Mouse (Mus musculus) spleen, adult 2 months (tissue): ENCODE data around the gene Ptgis. TPM values are rescaled to one million over a fixed set of nuclear protein-coding genes. Genes with fewer than 3 reads are reported as not detected.

ENCODE experiments used
- DNase-seq, 2 experiments: peaks; one replicate each; pipeline versions ENCODE4 v3.0.0 to v3.0.0-alpha.2; 2012 to 2021; ENCODE audit warnings: low spot score in 2 of 2, low read depth in 1 of 2
- H3K27ac ChIP-seq: fragments of 200-500 bp; 2 replicates; pipeline ENCODE4 v1.5.1; 2012; ENCODE audit warnings: low read length, inconsistent platforms; ENCODE audit not compliant: insufficient read depth
- H3K27me3 ChIP-seq: fragments of 200-500 bp; 2 replicates; pipeline ENCODE4 v1.6.1; 2012; ENCODE audit warnings: mild to moderate bottlenecking, moderate library complexity, low read length, inconsistent platforms; ENCODE audit not compliant: control insufficient read depth, insufficient read depth
- H3K36me3 ChIP-seq: fragments of 200-500 bp; 2 replicates; pipeline ENCODE4 v1.6.1; 2012; ENCODE audit warnings: mild to moderate bottlenecking, low read length, inconsistent platforms; ENCODE audit not compliant: control insufficient read depth, insufficient read depth
- H3K4me1 ChIP-seq: fragments of 200-500 bp; 2 replicates; pipeline ENCODE4 v1.6.1; 2011; ENCODE audit warnings: inconsistent platforms; ENCODE audit not compliant: control insufficient read depth, insufficient read depth, insufficient read length
- H3K4me3 ChIP-seq: fragments of 200-500 bp; 2 replicates; pipeline ENCODE4 v1.5.1; 2011; ENCODE audit warnings: mild to moderate bottlenecking, inconsistent platforms; ENCODE audit not compliant: insufficient read depth, insufficient read length; ENCODE audit errors: extremely low read depth
- CTCF ChIP-seq: fragments of 200-500 bp; IDR thresholded peaks from 2 replicates; pipeline ENCODE4 v1.5.1; 2011; ENCODE audit warnings: mild to moderate bottlenecking, inconsistent platforms; ENCODE audit not compliant: insufficient read depth, insufficient read length, insufficient replicate concordance; ENCODE audit errors: extremely low read depth
- POLR2A ChIP-seq: fragments of 200-500 bp; IDR thresholded peaks from 2 replicates; pipeline ENCODE4 v1.6.1; 2011; ENCODE audit warnings: low read depth, low read length, inconsistent platforms
- WGBS: fragments of 180-500 bp; shearing (Covaris S2); methylation state at CpG from one replicate; pipeline ENCODE4 v1.1.7; 2018; 5-methylcytosine and 5-hydroxymethylcytosine counted together
- polyA plus RNA-seq: library from polyadenylated mRNA; depleted of rRNA; stranded (reverse); fragments of >200 nt; gene quantifications from 2 replicates; pipeline ENCODE4 v1.2.3, GENCODE M21; 2012

Gene Ptgis
- polyA plus RNA-seq, 1 experiment = 6.4 TPM

DNA sequence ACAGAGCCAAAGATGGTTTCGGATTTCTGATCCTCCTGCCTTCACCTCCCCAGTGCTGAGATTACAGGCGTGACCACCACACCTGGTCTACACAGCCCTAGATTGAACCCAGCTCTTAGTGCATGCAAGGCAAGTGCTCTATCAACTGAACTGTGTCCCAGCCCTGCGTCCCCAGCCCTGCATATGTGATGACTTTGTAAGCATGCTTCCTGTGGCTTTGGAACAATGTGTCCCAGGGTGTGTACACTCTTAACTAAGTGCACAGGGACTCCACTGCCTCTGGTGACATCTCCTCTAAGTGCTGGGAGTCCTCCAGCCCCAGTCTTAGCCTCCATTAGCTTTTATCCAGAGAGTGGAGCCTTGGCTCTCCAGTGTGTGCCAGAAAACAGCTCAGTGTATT, 47.0 kb downstream of the Ptgis start:
- H3K27me3 ChIP-seq = peaks cover 8% of the 10 kb centered on the region; the same call in 1 of the 2 replicates
- 80% methylated on average over 3 of the region's 3 CpGs for WGBS
- H3K27ac ChIP-seq = no peak overlapping the region
- TF ChIP-seq CTCF (no peak), POLR2A (no peak)
- H3K4me1 ChIP-seq = peaks cover 10% of the 10 kb centered on the region
- DNase-seq = no peak
- no peaks in the 10 kb centered on the region for H3K36me3 ChIP-seq
- no peak overlapping the region for H3K4me3 ChIP-seq

DNA sequence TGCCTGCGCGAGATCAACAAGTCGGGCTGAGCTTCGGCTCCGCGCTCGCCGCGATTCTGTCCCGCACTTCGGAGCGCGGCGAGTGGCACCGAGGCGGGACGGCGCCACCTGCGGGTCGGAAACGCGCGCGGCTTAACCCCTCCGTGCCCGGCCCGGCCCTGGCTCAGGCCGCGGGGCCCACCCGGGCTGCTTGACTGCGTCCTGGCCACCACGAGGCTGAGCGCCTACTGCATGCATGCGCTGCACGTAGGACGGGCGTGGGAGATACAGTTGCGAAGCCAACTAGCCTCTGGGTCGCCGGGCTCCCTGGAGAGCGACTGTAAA, 50.4 kb downstream of the Ptgis start, which contains the start of gene Kcnb1:
Kcnb1 (minus strand) TSS at position 80 of the 324 bp plus-strand sequence.
- no peak within 1 kb of the TSS for H3K27ac ChIP-seq
- 1% methylated on average over 41 of the region's 41 CpGs for WGBS
- H3K4me1 ChIP-seq = peaks cover 12% of the 10 kb centered on the region
- TF ChIP-seq CTCF (peak; percentile 46; the same call in 1 of the 2 replicates), POLR2A (no peak)
- H3K4me3 ChIP-seq = peak within 1 kb of the TSS; percentile 36; the same call in 1 of the 2 replicates
- H3K36me3 ChIP-seq = no peaks in the 10 kb centered on the region
- peak in 1 of 2 experiments; percentile 49 for DNase-seq
- peaks cover 7% of the 10 kb centered on the region; the same call in 1 of the 2 replicates for H3K27me3 ChIP-seq

DNA sequence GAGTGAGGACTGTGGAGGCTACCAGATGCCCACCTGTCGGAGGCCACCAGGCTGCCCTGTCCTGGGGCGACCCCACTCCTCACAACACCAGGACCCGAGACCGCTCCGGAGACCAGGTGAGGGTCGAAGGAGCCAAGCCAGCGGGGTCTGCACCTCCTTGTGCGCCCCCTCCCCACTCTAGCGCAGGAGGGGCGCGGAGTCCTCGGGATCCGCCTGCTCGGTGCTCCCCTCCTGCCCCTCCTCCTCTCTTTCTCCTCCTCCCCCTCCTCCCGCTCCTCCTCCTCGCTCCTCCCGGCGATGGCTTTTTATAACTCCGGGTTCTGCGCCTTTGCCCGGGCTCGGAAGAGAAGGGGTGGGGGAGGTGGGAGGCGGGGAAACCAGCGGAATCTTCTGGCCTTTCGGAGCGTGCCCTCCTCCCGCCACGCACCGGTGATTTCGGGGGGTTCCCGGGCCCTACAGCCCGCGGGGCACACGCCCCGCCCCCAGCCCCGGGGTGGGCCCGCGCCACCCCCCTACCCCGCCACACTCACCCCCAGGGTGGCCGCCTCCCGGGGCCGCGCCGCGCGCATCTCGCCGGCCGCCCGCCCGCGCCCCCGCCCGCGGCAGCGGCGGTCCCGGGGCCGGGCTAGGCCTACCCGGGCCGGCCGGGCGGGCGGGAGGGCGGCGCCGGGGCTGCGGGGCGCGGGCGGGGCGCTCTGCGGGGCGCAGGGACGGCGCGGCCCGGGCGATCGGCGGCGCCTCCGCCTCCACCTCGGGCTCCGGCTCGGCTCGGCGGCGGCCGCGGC, 50.9 kb downstream of the Ptgis start:
- WGBS = 17% methylated on average over 81 of the region's 91 CpGs
- Histone ChIP-seq H3K4me3 (peak overlapping the region; percentile 36; the same call in 1 of the 2 replicates), H3K27me3 (peaks cover 7% of the 10 kb centered on the region; the same call in 1 of the 2 replicates), H3K4me1 (peaks cover 12% of the 10 kb centered on the region), H3K27ac (no peak overlapping the region), H3K36me3 (no peaks in the 10 kb centered on the region)
- DNase-seq = peak in 1 of 2 experiments; percentile 23
- TF ChIP-seq CTCF (no peak), POLR2A (no peak)

DNA sequence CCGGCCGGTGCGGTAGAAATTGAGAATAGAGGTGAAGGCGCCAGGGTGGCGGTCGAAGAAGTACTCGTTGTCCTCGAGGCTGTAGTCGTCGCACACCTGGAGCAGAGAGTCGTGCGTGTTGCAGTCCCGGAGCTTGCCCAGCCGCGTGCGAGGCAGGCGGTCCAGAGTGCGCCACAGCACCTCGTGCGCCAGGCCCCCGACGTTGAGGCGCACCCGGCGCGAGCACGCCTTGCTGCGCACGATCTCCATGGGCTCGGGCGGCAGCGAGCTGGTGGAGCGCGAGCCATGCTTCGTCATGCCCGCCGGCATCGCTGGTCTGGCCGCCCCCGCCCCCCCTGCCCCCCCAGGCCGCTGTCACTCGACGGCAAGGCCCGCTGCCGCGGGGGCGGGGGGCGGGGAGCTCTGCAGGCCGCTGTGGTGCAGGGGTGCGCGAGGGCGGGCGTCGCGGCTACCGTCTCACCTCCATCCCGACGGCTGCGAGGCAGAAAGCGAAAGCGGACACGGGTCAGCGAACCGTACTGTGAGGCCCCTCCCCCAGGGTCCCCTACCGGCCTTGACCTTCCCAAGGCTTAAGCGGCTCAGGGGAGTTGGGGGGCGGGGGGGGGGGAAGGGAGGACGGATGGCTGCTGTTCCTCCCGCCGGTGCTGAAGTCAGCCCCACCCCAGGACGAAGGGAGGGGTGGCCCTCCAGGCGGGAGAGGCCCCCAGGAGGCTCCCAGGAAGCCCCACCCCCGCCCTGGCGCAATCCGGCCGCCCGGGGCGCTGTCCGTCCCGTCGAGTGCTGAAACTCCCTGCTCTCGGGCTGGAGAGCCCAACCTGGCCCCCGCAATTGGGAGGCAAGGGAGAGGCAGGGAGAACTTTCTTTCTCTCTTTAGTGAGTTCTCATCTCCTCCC, 51.8 kb downstream of the Ptgis start:
- DNase-seq = peak in 1 of 2 experiments; percentile 59
- no peak overlapping the region for H3K27ac ChIP-seq
- peaks cover 7% of the 10 kb centered on the region; the same call in 1 of the 2 replicates for H3K27me3 ChIP-seq
- no peaks in the 10 kb centered on the region for H3K36me3 ChIP-seq
- H3K4me3 ChIP-seq = peak overlapping the region; percentile 36; the same call in 1 of the 2 replicates
- no peak for TF ChIP-seq POLR2A
- no peak for TF ChIP-seq CTCF
- WGBS = 16% methylated on average over 74 of the region's 83 CpGs
- peaks cover 12% of the 10 kb centered on the region for H3K4me1 ChIP-seq

DNA sequence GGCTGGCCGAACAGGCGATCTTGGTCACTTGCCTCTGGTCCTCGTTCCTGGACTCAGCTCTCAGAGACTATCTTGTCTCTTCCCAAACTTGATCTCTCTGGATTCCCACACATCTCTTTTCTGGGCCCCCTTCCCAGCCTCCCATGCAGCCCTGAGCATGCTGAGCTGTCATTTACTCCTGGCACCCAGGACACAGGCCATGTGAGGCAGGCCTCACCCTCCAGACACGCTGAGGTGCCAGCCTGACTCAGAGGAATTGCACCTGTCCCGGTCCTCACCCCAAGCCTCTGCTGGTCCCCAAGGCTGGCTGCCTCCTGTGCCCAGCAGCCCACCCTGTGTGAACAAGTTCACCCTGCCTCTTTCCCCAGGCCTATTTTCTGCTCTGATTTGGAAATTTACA, 53.3 kb downstream of the Ptgis start:
- WGBS = 88% methylated on average over 5 of the region's 5 CpGs
- Histone ChIP-seq H3K27me3 (peaks cover 7% of the 10 kb centered on the region; the same call in 1 of the 2 replicates), H3K4me1 (peaks cover 12% of the 10 kb centered on the region), H3K36me3 (no peaks in the 10 kb centered on the region), H3K4me3 (no peak overlapping the region), H3K27ac (no peak overlapping the region)
- DNase-seq = no peak
- TF ChIP-seq CTCF = no peak
- TF ChIP-seq POLR2A = no peak

DNA sequence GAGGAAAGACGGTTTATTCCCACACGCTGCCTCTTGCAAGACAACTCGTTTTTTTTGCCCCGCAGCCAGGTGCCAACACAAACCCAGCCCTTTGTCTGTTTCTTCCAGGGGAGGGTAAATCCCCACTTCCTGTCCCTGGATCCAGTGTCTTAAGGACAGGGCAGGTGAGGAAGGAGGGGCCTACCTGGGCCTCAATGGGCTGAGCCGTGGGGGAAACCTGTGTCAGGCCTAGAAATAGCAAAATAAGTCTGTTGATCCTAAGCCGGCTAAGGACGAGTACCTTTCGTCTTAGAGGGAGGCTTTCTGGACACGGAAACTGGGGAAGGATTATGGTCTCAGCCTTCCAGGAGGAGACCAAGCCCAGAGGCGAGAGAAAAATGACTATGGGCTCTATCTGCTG, 53.9 kb downstream of the Ptgis start:
- peaks cover 7% of the 10 kb centered on the region; the same call in 1 of the 2 replicates for H3K27me3 ChIP-seq
- DNase-seq = no peak
- 67% methylated on average over 10 of the region's 10 CpGs for WGBS
- TF ChIP-seq CTCF (no peak), POLR2A (no peak)
- H3K36me3 ChIP-seq = no peaks in the 10 kb centered on the region
- peaks cover 12% of the 10 kb centered on the region for H3K4me1 ChIP-seq
- H3K4me3 ChIP-seq = no peak overlapping the region
- no peak overlapping the region for H3K27ac ChIP-seq

DNA sequence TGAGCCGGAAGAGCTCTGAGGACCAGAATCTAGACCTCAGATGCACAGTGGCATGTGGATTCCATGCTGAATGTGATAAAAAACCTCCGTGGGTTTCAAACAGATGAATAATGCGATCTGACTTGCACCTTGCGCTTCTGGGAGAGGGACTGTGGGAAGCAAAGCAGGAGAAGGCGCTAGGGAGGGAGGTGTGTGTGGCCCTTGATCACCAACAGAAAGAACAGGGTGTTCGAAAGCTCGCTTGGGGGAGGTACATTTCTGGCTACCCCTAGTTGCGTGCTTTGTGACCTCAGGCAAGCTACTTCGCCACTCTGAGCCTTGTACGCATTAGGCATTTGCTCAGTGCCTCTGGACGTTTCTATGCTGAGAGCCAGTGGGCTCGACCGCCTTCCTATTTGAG, 54.4 kb downstream of the Ptgis start:
- peaks cover 7% of the 10 kb centered on the region; the same call in 1 of the 2 replicates for H3K27me3 ChIP-seq
- H3K27ac ChIP-seq = no peak overlapping the region
- no peaks in the 10 kb centered on the region for H3K36me3 ChIP-seq
- no peak overlapping the region for H3K4me3 ChIP-seq
- peaks cover 12% of the 10 kb centered on the region for H3K4me1 ChIP-seq
- TF ChIP-seq CTCF (no peak), POLR2A (no peak)
- no peak for DNase-seq
- WGBS = 73% methylated on average over 13 of the region's 13 CpGs
